Comparison of ENCODE assay signal across 22 mouse cellular contexts in the genomic region with DNA sequence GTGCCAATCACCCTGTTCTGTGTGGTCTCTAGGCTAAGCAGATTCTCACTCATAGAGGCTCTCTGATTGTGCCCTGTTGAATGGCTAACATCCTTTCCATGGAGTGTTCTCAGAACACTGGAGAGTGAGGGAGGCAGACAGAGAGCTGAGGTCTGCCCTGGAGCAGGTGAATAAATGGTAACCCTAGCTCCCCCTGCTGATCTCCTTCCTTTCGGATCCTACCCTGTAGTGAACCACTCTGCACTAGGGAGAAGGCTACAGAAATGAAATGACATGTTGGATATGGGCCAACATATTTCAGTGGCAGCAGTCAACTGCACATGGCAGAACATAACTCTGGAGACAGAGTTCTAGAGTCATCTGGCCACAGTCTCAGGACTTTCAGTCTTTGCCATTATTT. TPM values are rescaled to one million over a fixed set of nuclear protein-coding genes. Genes with fewer than 3 reads are reported as not detected.
DNase-seq lines count a peak whose midpoint lies in the region; ATAC-seq and TF ChIP-seq lines count a peak whose summit lies in the region.
"Had no signal": no experiment of that assay in that cellular context is flagged by ENCODE, and none has a peak within 500 bp of the region (broad histone marks: within the 10 kb centered on the region; RNA-seq: fewer than 3 reads in every experiment).

No protein-coding gene starts in this region.

- no peak overlapping the region for H3K4me3 ChIP-seq in hindbrain, embryonic 11.5 days (ENCODE audit: low read depth, low read length)
- H3K4me3 ChIP-seq in hindbrain, embryonic 10.5 days, result no peak overlapping the region
- no peak overlapping the region for H3K4me3 ChIP-seq in midbrain, postnatal 0 days (ENCODE audit: low read depth, low read length)
- H3K4me3 ChIP-seq in midbrain, embryonic 13.5 days (replicated peaks), result no peak overlapping the region
- no peak overlapping the region for H3K4me3 ChIP-seq in kidney, adult 2 months (ENCODE audit: insufficient read depth, low read depth, low read length)
- H3K4me3 ChIP-seq: hindbrain, embryonic 12.5 days; neural tube, embryonic 15.5 days; stomach, embryonic 15.5 days had no signal

- no peak for TF ChIP-seq CTCF in midbrain, postnatal 0 days (IDR thresholded peaks at IDR 0.05)
- no peak for TF ChIP-seq CTCF in kidney, adult 2 months (conservative IDR thresholded peaks at IDR 0.05; ENCODE audit: insufficient read depth, insufficient read length, low read depth, low read length)

- no peak overlapping the region for H3K27ac ChIP-seq in hindbrain, embryonic 11.5 days (ENCODE audit: low read depth, low read length)
- no peak overlapping the region for H3K27ac ChIP-seq in hindbrain, embryonic 10.5 days
- no peak overlapping the region for H3K27ac ChIP-seq in midbrain, postnatal 0 days (ENCODE audit: low read depth, low read length)
- no peak overlapping the region for H3K27ac ChIP-seq in midbrain, embryonic 13.5 days
- no peak overlapping the region for H3K27ac ChIP-seq in kidney, adult 2 months (ENCODE audit: insufficient read depth, low read depth, low read length)
- H3K27ac ChIP-seq: hindbrain, embryonic 12.5 days; neural tube, embryonic 15.5 days; stomach, embryonic 15.5 days had no signal

- DNase-seq in embryo, embryonic 10 days (ENCODE audit: low spot score), result peak; percentile 15
- no peak for DNase-seq in embryo, embryonic 9.5 days (ENCODE audit: extremely low spot score)
- no peak for DNase-seq in hindbrain, embryonic 11.5 days (ENCODE audit: low spot score)
- DNase-seq in hindbrain, embryonic 10.5 days (ENCODE audit: low spot score), result no peak
- DNase-seq in midbrain, postnatal 0 days (ENCODE audit: low spot score), result peak; percentile 19
- no peak for DNase-seq in kidney, adult 2 months
- DNase-seq in urinary bladder, postnatal 4 days (ENCODE audit: low spot score in 2 of 2), result no peak
- DNase-seq: adrenal gland, adult 8-10 months; cerebellum, adult 18-20 months; kidney, adult 11 months; kidney, postnatal 4 days; lung, adult 2 months; spleen, adult 18-20 months had no signal

- ATAC-seq in hindbrain, embryonic 11.5 days (ENCODE audit: low FRiP score), result peak; percentile 27; the same call in 1 of the 2 replicates
- ATAC-seq in midbrain, postnatal 0 days (ENCODE audit: low FRiP score), result no peak
- no peak for ATAC-seq in midbrain, embryonic 13.5 days

- 28% methylated on average over 1 of the region's 1 CpGs for WGBS in hindbrain, embryonic 11.5 days
- 14% methylated on average over 1 of the region's 1 CpGs for WGBS in hindbrain, embryonic 10.5 days
- 25% methylated on average over 1 of the region's 1 CpGs for WGBS in midbrain, postnatal 0 days
- 19% methylated on average over 1 of the region's 1 CpGs for WGBS in midbrain, embryonic 13.5 days
- WGBS in kidney, adult 2 months, result 7% methylated on average over 1 of the region's 1 CpGs

- no peak overlapping the region for H3K9ac ChIP-seq in hindbrain, embryonic 11.5 days (ENCODE audit: low read depth, low read length)
- no peak overlapping the region for H3K9ac ChIP-seq in midbrain, postnatal 0 days (replicated peaks; ENCODE audit: low read length, poor library complexity, severe bottlenecking)
- no peak overlapping the region for H3K9ac ChIP-seq in midbrain, embryonic 13.5 days (replicated peaks)
- H3K9ac ChIP-seq: hindbrain, embryonic 12.5 days; neural tube, embryonic 15.5 days; stomach, embryonic 15.5 days had no signal

- H3K4me2 ChIP-seq in hindbrain, embryonic 11.5 days (replicated peaks; ENCODE audit: low read depth, low read length), result no peak overlapping the region
- H3K4me2 ChIP-seq in midbrain, postnatal 0 days (ENCODE audit: low read depth, low read length, poor library complexity, severe bottlenecking), result no peak overlapping the region
- no peak overlapping the region for H3K4me2 ChIP-seq in midbrain, embryonic 13.5 days (replicated peaks)
- H3K4me2 ChIP-seq: hindbrain, embryonic 12.5 days; neural tube, embryonic 15.5 days; stomach, embryonic 15.5 days had no signal

- H3K4me1 ChIP-seq in hindbrain, embryonic 11.5 days (replicated peaks; ENCODE audit: control insufficient read depth, insufficient read depth, low read length), result no peaks in the 10 kb centered on the region
- no peaks in the 10 kb centered on the region for H3K4me1 ChIP-seq in hindbrain, embryonic 10.5 days (replicated peaks)
- H3K4me1 ChIP-seq in midbrain, postnatal 0 days (ENCODE audit: insufficient read depth, low read length), result no peaks in the 10 kb centered on the region
- H3K4me1 ChIP-seq in midbrain, embryonic 13.5 days (replicated peaks), result no peaks in the 10 kb centered on the region
- H3K4me1 ChIP-seq in kidney, adult 2 months (ENCODE audit: control insufficient read depth, insufficient read depth, low read length), result no peaks in the 10 kb centered on the region
- H3K4me1 ChIP-seq: hindbrain, embryonic 12.5 days; neural tube, embryonic 15.5 days; stomach, embryonic 15.5 days had no signal

- no peaks in the 10 kb centered on the region for H3K27me3 ChIP-seq in hindbrain, embryonic 11.5 days (ENCODE audit: control insufficient read depth, insufficient read depth, low read length)
- no peaks in the 10 kb centered on the region for H3K27me3 ChIP-seq in hindbrain, embryonic 10.5 days (ENCODE audit: insufficient read depth, poor library complexity, severe bottlenecking)
- no peaks in the 10 kb centered on the region for H3K27me3 ChIP-seq in midbrain, postnatal 0 days (ENCODE audit: insufficient read depth, low read length)
- H3K27me3 ChIP-seq in midbrain, embryonic 13.5 days, result no peaks in the 10 kb centered on the region
- no peaks in the 10 kb centered on the region for H3K27me3 ChIP-seq in kidney, adult 2 months (replicated peaks; ENCODE audit: control insufficient read depth, insufficient read depth, low read length)
- H3K27me3 ChIP-seq: hindbrain, embryonic 12.5 days; neural tube, embryonic 15.5 days; stomach, embryonic 15.5 days had no signal

- no peaks in the 10 kb centered on the region for H3K36me3 ChIP-seq in hindbrain, embryonic 11.5 days (ENCODE audit: control insufficient read depth, insufficient read depth, low read length)
- no peaks in the 10 kb centered on the region for H3K36me3 ChIP-seq in hindbrain, embryonic 10.5 days
- H3K36me3 ChIP-seq in midbrain, postnatal 0 days (ENCODE audit: insufficient read depth, low read length), result no peaks in the 10 kb centered on the region
- H3K36me3 ChIP-seq in midbrain, embryonic 13.5 days, result no peaks in the 10 kb centered on the region
- no peaks in the 10 kb centered on the region for H3K36me3 ChIP-seq in kidney, adult 2 months (ENCODE audit: control insufficient read depth, insufficient read depth, low read length)
- H3K36me3 ChIP-seq: hindbrain, embryonic 12.5 days; neural tube, embryonic 15.5 days; stomach, embryonic 15.5 days had no signal

- H3K9me3 ChIP-seq in hindbrain, embryonic 11.5 days (ENCODE audit: control insufficient read depth, low read length), result no peaks in the 10 kb centered on the region
- H3K9me3 ChIP-seq in hindbrain, embryonic 10.5 days, result no peaks in the 10 kb centered on the region
- no peaks in the 10 kb centered on the region for H3K9me3 ChIP-seq in midbrain, postnatal 0 days (ENCODE audit: low read length)
- no peaks in the 10 kb centered on the region for H3K9me3 ChIP-seq in midbrain, embryonic 13.5 days
- H3K9me3 ChIP-seq: hindbrain, embryonic 12.5 days; neural tube, embryonic 15.5 days; stomach, embryonic 15.5 days had no signal

- no peak for TF ChIP-seq POLR2A in kidney, adult 2 months (IDR thresholded peaks at IDR 0.05; ENCODE audit: low read depth, low read length)

RNA-seq across cellular contexts. Expression of gene Olfr798, which starts 6.0 kb away (rescaled TPM):
- not detected in 2 replicates for polyA plus RNA-seq in hindbrain, embryonic 11.5 days (2014; fragmentation: Nextera tagmentation; extraction: Ambion mirVana)
- polyA plus RNA-seq in hindbrain, embryonic 10.5 days (2016; fragmentation: Nextera tagmentation; extraction: Ambion mirVana), result not detected in 2 replicates
- total RNA-seq in midbrain, postnatal 0 days (2014; rRNA removed), result not detected in 2 replicates
- not detected in 2 replicates for polyA plus RNA-seq in midbrain, postnatal 0 days (2015; fragmentation: Nextera tagmentation; extraction: Ambion mirVana)
- not detected in 2 replicates for polyA plus RNA-seq in midbrain, embryonic 13.5 days (2015; fragmentation: Nextera tagmentation; extraction: Ambion mirVana)
- not detected in 2 replicates for polyA plus RNA-seq in kidney, adult 2 months (2012; rRNA removed)
- total RNA-seq: adrenal gland, adult 8-10 months; gastrocnemius, adult 8-10 months; heart, adult 8-10 months; layer of hippocampus, postnatal 14 days; left cerebral cortex, postnatal 14 days; liver, adult 2 months had no signal
- polyA plus RNA-seq: hindbrain, embryonic 12.5 days; liver, adult 2 months; lung, adult 2 months; neural tube, embryonic 15.5 days; stomach, embryonic 15.5 days had no signal

RNA-seq across cellular contexts. Expression of gene Olfr796, which starts 9.4 kb away (rescaled TPM):
- polyA plus RNA-seq in hindbrain, embryonic 11.5 days (2014; fragmentation: Nextera tagmentation; extraction: Ambion mirVana), result not detected in 2 replicates
- polyA plus RNA-seq in hindbrain, embryonic 10.5 days (2016; fragmentation: Nextera tagmentation; extraction: Ambion mirVana), result not detected in 2 replicates
- total RNA-seq in midbrain, postnatal 0 days (2014; rRNA removed), result not detected in 2 replicates
- polyA plus RNA-seq in midbrain, postnatal 0 days (2015; fragmentation: Nextera tagmentation; extraction: Ambion mirVana), result not detected in 2 replicates
- polyA plus RNA-seq in midbrain, embryonic 13.5 days (2015; fragmentation: Nextera tagmentation; extraction: Ambion mirVana), result not detected in 2 replicates
- polyA plus RNA-seq in kidney, adult 2 months (2012; rRNA removed), result not detected in 2 replicates
- total RNA-seq: adrenal gland, adult 8-10 months; gastrocnemius, adult 8-10 months; heart, adult 8-10 months; layer of hippocampus, postnatal 14 days; left cerebral cortex, postnatal 14 days; liver, adult 2 months had no signal
- polyA plus RNA-seq: hindbrain, embryonic 12.5 days; liver, adult 2 months; lung, adult 2 months; neural tube, embryonic 15.5 days; stomach, embryonic 15.5 days had no signal

RNA-seq across cellular contexts. Expression of gene Olfr799, which starts 15.6 kb away (rescaled TPM):
- not detected in 2 replicates for polyA plus RNA-seq in hindbrain, embryonic 11.5 days (2014; fragmentation: Nextera tagmentation; extraction: Ambion mirVana)
- polyA plus RNA-seq in hindbrain, embryonic 10.5 days (2016; fragmentation: Nextera tagmentation; extraction: Ambion mirVana), result not detected in 2 replicates
- not detected in 2 replicates for total RNA-seq in midbrain, postnatal 0 days (2014; rRNA removed)
- polyA plus RNA-seq in midbrain, postnatal 0 days (2015; fragmentation: Nextera tagmentation; extraction: Ambion mirVana), result not detected in 2 replicates
- not detected in 2 replicates for polyA plus RNA-seq in midbrain, embryonic 13.5 days (2015; fragmentation: Nextera tagmentation; extraction: Ambion mirVana)
- not detected in 2 replicates for polyA plus RNA-seq in kidney, adult 2 months (2012; rRNA removed)
- total RNA-seq: adrenal gland, adult 8-10 months; gastrocnemius, adult 8-10 months; heart, adult 8-10 months; layer of hippocampus, postnatal 14 days; left cerebral cortex, postnatal 14 days; liver, adult 2 months had no signal
- polyA plus RNA-seq: hindbrain, embryonic 12.5 days; liver, adult 2 months; lung, adult 2 months; neural tube, embryonic 15.5 days; stomach, embryonic 15.5 days had no signal

RNA-seq across cellular contexts. Expression of gene Olfr800, which starts 35.8 kb away (rescaled TPM):
- polyA plus RNA-seq in hindbrain, embryonic 11.5 days (2014; fragmentation: Nextera tagmentation; extraction: Ambion mirVana), result not detected in 2 replicates
- not detected in 2 replicates for polyA plus RNA-seq in hindbrain, embryonic 10.5 days (2016; fragmentation: Nextera tagmentation; extraction: Ambion mirVana)
- not detected in 2 replicates for total RNA-seq in midbrain, postnatal 0 days (2014; rRNA removed)
- not detected in 2 replicates for polyA plus RNA-seq in midbrain, postnatal 0 days (2015; fragmentation: Nextera tagmentation; extraction: Ambion mirVana)
- not detected in 2 replicates for polyA plus RNA-seq in midbrain, embryonic 13.5 days (2015; fragmentation: Nextera tagmentation; extraction: Ambion mirVana)
- not detected in 2 replicates for polyA plus RNA-seq in kidney, adult 2 months (2012; rRNA removed)
- total RNA-seq: adrenal gland, adult 8-10 months; gastrocnemius, adult 8-10 months; heart, adult 8-10 months; layer of hippocampus, postnatal 14 days; left cerebral cortex, postnatal 14 days; liver, adult 2 months had no signal
- polyA plus RNA-seq: hindbrain, embryonic 12.5 days; liver, adult 2 months; lung, adult 2 months; neural tube, embryonic 15.5 days; stomach, embryonic 15.5 days had no signal

RNA-seq across cellular contexts. Expression of gene Olfr801, which starts 51.9 kb away (rescaled TPM):
- not detected in 2 replicates for polyA plus RNA-seq in hindbrain, embryonic 11.5 days (2014; fragmentation: Nextera tagmentation; extraction: Ambion mirVana)
- polyA plus RNA-seq in hindbrain, embryonic 10.5 days (2016; fragmentation: Nextera tagmentation; extraction: Ambion mirVana), result not detected in 2 replicates
- not detected in 2 replicates for total RNA-seq in midbrain, postnatal 0 days (2014; rRNA removed)
- not detected in 2 replicates for polyA plus RNA-seq in midbrain, postnatal 0 days (2015; fragmentation: Nextera tagmentation; extraction: Ambion mirVana)
- not detected in 2 replicates for polyA plus RNA-seq in midbrain, embryonic 13.5 days (2015; fragmentation: Nextera tagmentation; extraction: Ambion mirVana)
- not detected in 2 replicates for polyA plus RNA-seq in kidney, adult 2 months (2012; rRNA removed)
- total RNA-seq: adrenal gland, adult 8-10 months; gastrocnemius, adult 8-10 months; heart, adult 8-10 months; layer of hippocampus, postnatal 14 days; left cerebral cortex, postnatal 14 days; liver, adult 2 months had no signal
- polyA plus RNA-seq: hindbrain, embryonic 12.5 days; liver, adult 2 months; lung, adult 2 months; neural tube, embryonic 15.5 days; stomach, embryonic 15.5 days had no signal

Comparison
In these comparisons a context has a peak if more than half of its experiments do, and no peak if none do; other contexts are left out.
1. DNase-seq: peak in embryo, embryonic 10 days (single experiment) and midbrain, postnatal 0 days (single experiment); none in embryo, embryonic 9.5 days (single experiment), hindbrain, embryonic 11.5 days (single experiment), hindbrain, embryonic 10.5 days (single experiment), kidney, adult 2 months (single experiment) and urinary bladder, postnatal 4 days (0 of 2).